23 mouse cellular contexts compared by ENCODE assay signal in genomic region chr2:49817151-49817550, GRCm38 (mm10). TPM values are rescaled to one million over a fixed set of nuclear protein-coding genes. Genes with fewer than 3 reads are reported as not detected.
DNase-seq lines count a peak whose midpoint lies in the region; ATAC-seq and TF ChIP-seq lines count a peak whose summit lies in the region.
"Had no signal": no experiment of that assay in that cellular context is flagged by ENCODE, and none has a peak within 500 bp of the region (broad histone marks: within the 10 kb centered on the region; RNA-seq: fewer than 3 reads in every experiment).

No protein-coding gene starts in this region.

- TF ChIP-seq CTCF in C2C12 (IDR thresholded peaks at IDR 0.05; ENCODE audit: control insufficient read depth, insufficient read depth, insufficient read length), result no peak
- TF ChIP-seq CTCF in CH12.LX (conservative IDR thresholded peaks at IDR 0.05 in 1 of 2, IDR thresholded peaks at IDR 0.05 in 1 of 2; ENCODE audit: low read depth in 2 of 2, low read length in 2 of 2), result no peak
- no peak for TF ChIP-seq CTCF in stomach, postnatal 0 days (IDR thresholded peaks at IDR 0.05; ENCODE audit: low read depth)

- 84% methylated on average over 3 of the region's 3 CpGs for WGBS in stomach, postnatal 0 days
- 93% methylated on average over 3 of the region's 3 CpGs for WGBS in intestine, embryonic 15.5 days

- TF ChIP-seq POLR2A in CH12.LX (IDR thresholded peaks at IDR 0.05; ENCODE audit: low read depth, low read length), result no peak

- DNase-seq in CH12.LX (ENCODE audit: extremely low read depth), result no peak
- no peak for DNase-seq in stomach, postnatal 0 days (ENCODE audit: low spot score)
- DNase-seq in thymus, postnatal 14 days, result peak; percentile 49
- DNase-seq in Muller cell, postnatal 12 days (ENCODE audit: inconsistent ontology term), result no peak
- no peak for DNase-seq in lung, postnatal 36 days
- no peak for DNase-seq in kidney, postnatal 25 days
- DNase-seq: adrenal gland, adult 2 months; adrenal gland, postnatal 25 days; cerebellum, adult 18-20 months; cerebellum, postnatal 10 days; embryo, embryonic 11 days; gastrocnemius, postnatal 10 days; heart, adult 2 months had no signal

- no peak overlapping the region for H3ac ChIP-seq in C2C12 (ENCODE audit: control insufficient read depth, insufficient read length, low read depth)

- TF ChIP-seq EP300 in CH12.LX (IDR thresholded peaks at IDR 0.05; ENCODE audit: low read length), result no peak
- TF ChIP-seq EP300 in stomach, postnatal 0 days (optimal IDR thresholded peaks at IDR 0.05), result no peak

- dilution Hi-C loops in CH12.LX (cut with MboI; ENCODE audit: extremely low pct_ligation_motif_present, extremely low pct_unique_long_range_greater_than_20kb, low sequenced_read_pairs), result no loop called here

- H3K4me3 ChIP-seq in C2C12 (ENCODE audit: insufficient read depth, poor library complexity, severe bottlenecking), result no peak overlapping the region
- no peak overlapping the region for H3K4me3 ChIP-seq in CH12.LX (replicated peaks in 1 of 3; ENCODE audit: low read depth in 2 of 3, low read length in 2 of 3, poor library complexity in 1 of 3)
- H3K4me3 ChIP-seq in stomach, postnatal 0 days (ENCODE audit: low read depth, low read length), result no peak overlapping the region
- no peak overlapping the region for H3K4me3 ChIP-seq in intestine, embryonic 15.5 days (replicated peaks)
- H3K4me3 ChIP-seq: embryonic facial prominence, embryonic 12.5 days; forebrain, embryonic 12.5 days; heart, adult 2 months; heart, embryonic 12.5 days; hindbrain, embryonic 10.5 days had no signal

- no peak for TF ChIP-seq RAD21 in CH12.LX (IDR thresholded peaks at IDR 0.05; ENCODE audit: low read depth, low read length)

- in situ Hi-C loops in CH12.LX (cut with MboI; ENCODE audit: low pct_ligation_motif_present, low pct_unique_long_range_greater_than_20kb, low sequenced_read_pairs), result no loop called here

- no peak overlapping the region for H3K27ac ChIP-seq in CH12.LX (ENCODE audit: insufficient read depth, low read depth)
- peak overlapping the region; percentile 64 for H3K27ac ChIP-seq in stomach, postnatal 0 days (replicated peaks)
- H3K27ac ChIP-seq in intestine, embryonic 15.5 days, result no peak overlapping the region
- H3K27ac ChIP-seq: embryonic facial prominence, embryonic 12.5 days; forebrain, embryonic 12.5 days; heart, adult 2 months; hindbrain, embryonic 10.5 days; hindbrain, embryonic 14.5 days had no signal

- H3K79me2 ChIP-seq in C2C12 (ENCODE audit: control insufficient read depth, insufficient read depth) (no peaks in the 10 kb centered on the region), CH12.LX (replicated peaks; ENCODE audit: control insufficient read depth, extremely low read depth, insufficient read depth, poor library complexity, severe bottlenecking) (no peaks in the 10 kb centered on the region)

- ATAC-seq in stomach, postnatal 0 days (ENCODE audit: low FRiP score, low TSS enrichment), result no peak
- ATAC-seq in intestine, embryonic 15.5 days, result no peak
- ATAC-seq: forebrain, embryonic 16.5 days had no signal

- no peaks in the 10 kb centered on the region for H3K4me1 ChIP-seq in CH12.LX (ENCODE audit: control insufficient read depth in 1 of 2, insufficient read depth in 2 of 2)
- H3K4me1 ChIP-seq in stomach, postnatal 0 days (replicated peaks; ENCODE audit: control insufficient read depth, insufficient read depth), result peaks cover 5% of the 10 kb centered on the region; the same call in 1 of the 2 replicates
- H3K4me1 ChIP-seq in intestine, embryonic 15.5 days (replicated peaks), result peaks cover 4% of the 10 kb centered on the region; the same call in 1 of the 2 replicates
- H3K4me1 ChIP-seq: hindbrain, embryonic 10.5 days had no signal

- no peaks in the 10 kb centered on the region for H3K9me3 ChIP-seq in CH12.LX (replicated peaks; ENCODE audit: low read length)
- H3K9me3 ChIP-seq in stomach, postnatal 0 days (ENCODE audit: control insufficient read depth, low read length), result no peaks in the 10 kb centered on the region
- no peaks in the 10 kb centered on the region for H3K9me3 ChIP-seq in intestine, embryonic 15.5 days
- H3K9me3 ChIP-seq: embryonic facial prominence, embryonic 12.5 days; forebrain, embryonic 12.5 days; heart, embryonic 12.5 days; hindbrain, embryonic 10.5 days had no signal

- H3K9ac ChIP-seq in CH12.LX (ENCODE audit: insufficient read depth, low read depth), result no peak overlapping the region
- H3K9ac ChIP-seq in stomach, postnatal 0 days (ENCODE audit: low read length), result no peak overlapping the region
- H3K9ac ChIP-seq in intestine, embryonic 15.5 days, result no peak overlapping the region
- H3K9ac ChIP-seq: embryonic facial prominence, embryonic 12.5 days; forebrain, embryonic 12.5 days; heart, embryonic 12.5 days; hindbrain, embryonic 14.5 days had no signal

- H3K36me3 ChIP-seq in C2C12 (ENCODE audit: control insufficient read depth, insufficient read depth) (no peaks in the 10 kb centered on the region), CH12.LX (replicated peaks in 1 of 2; ENCODE audit: control insufficient read depth in 1 of 2, insufficient read depth in 1 of 2, low read length in 1 of 2) (no peaks in the 10 kb centered on the region)
- H3K36me3 ChIP-seq in stomach, postnatal 0 days (ENCODE audit: control insufficient read depth, insufficient read depth, low read length), result no peaks in the 10 kb centered on the region
- no peaks in the 10 kb centered on the region for H3K36me3 ChIP-seq in intestine, embryonic 15.5 days
- H3K36me3 ChIP-seq: embryonic facial prominence, embryonic 12.5 days; forebrain, embryonic 12.5 days; heart, embryonic 12.5 days; hindbrain, embryonic 10.5 days had no signal

- H3K4me2 ChIP-seq in CH12.LX (ENCODE audit: insufficient read depth, low read depth, poor library complexity, severe bottlenecking), result no peak overlapping the region
- no peak overlapping the region for H3K4me2 ChIP-seq in stomach, postnatal 0 days (replicated peaks; ENCODE audit: low read depth)
- H3K4me2 ChIP-seq in intestine, embryonic 15.5 days (replicated peaks), result no peak overlapping the region
- H3K4me2 ChIP-seq: embryonic facial prominence, embryonic 12.5 days; forebrain, embryonic 12.5 days; heart, embryonic 12.5 days; hindbrain, embryonic 14.5 days had no signal

- H3K79me3 ChIP-seq in C2C12 (ENCODE audit: low read depth), result no peaks in the 10 kb centered on the region

- H3K27me3 ChIP-seq in C2C12 (ENCODE audit: control insufficient read depth, insufficient read depth, insufficient read length) (no peaks in the 10 kb centered on the region), CH12.LX (replicated peaks) (no peaks in the 10 kb centered on the region)
- H3K27me3 ChIP-seq in stomach, postnatal 0 days (ENCODE audit: control insufficient read depth, insufficient read depth, low read length), result no peaks in the 10 kb centered on the region
- H3K27me3 ChIP-seq in intestine, embryonic 15.5 days (replicated peaks), result no peaks in the 10 kb centered on the region
- H3K27me3 ChIP-seq: embryonic facial prominence, embryonic 12.5 days; forebrain, embryonic 12.5 days had no signal

TF ChIP-seq in C2C12, 6 proteins besides CTCF, POLR2A, EP300 and RAD21:
- TF ChIP-seq MYOG (IDR thresholded peaks at IDR 0.05; ENCODE audit: control insufficient read depth, extremely low read depth, insufficient read length), result no peak
- peak; percentile 5 for TF ChIP-seq MYOD1 (IDR thresholded peaks at IDR 0.05; ENCODE audit: control insufficient read depth, insufficient read length, low read depth)
- no peak for TF ChIP-seq FOSL1 (IDR thresholded peaks at IDR 0.05; ENCODE audit: insufficient read depth, low read length, poor library complexity, severe bottlenecking)
- no peak for TF ChIP-seq USF1 (IDR thresholded peaks at IDR 0.05; ENCODE audit: low read depth)
- TF ChIP-seq MAX (IDR thresholded peaks at IDR 0.05), result no peak
- no peak for TF ChIP-seq CEBPB (IDR thresholded peaks at IDR 0.05; ENCODE audit: low read depth)

TF ChIP-seq in CH12.LX, 34 proteins besides CTCF, POLR2A, EP300 and RAD21:
- TF ChIP-seq ZNF384 (IDR thresholded peaks at IDR 0.05; ENCODE audit: low read depth, low read length), result peak; percentile 20; the same call in 1 of the 2 replicates
- TF ChIP-seq NELFE (IDR thresholded peaks at IDR 0.05; ENCODE audit: low read depth, low read length), result no peak
- TF ChIP-seq NRF1 (IDR thresholded peaks at IDR 0.05; ENCODE audit: low read depth, low read length), result no peak
- no peak for TF ChIP-seq SIN3A (IDR thresholded peaks at IDR 0.05; ENCODE audit: low read length)
- TF ChIP-seq JUN (IDR thresholded peaks at IDR 0.05; ENCODE audit: insufficient read depth, low read depth, low read length), result no peak
- TF ChIP-seq USF1 (IDR thresholded peaks at IDR 0.05; ENCODE audit: low read depth, low read length), result no peak

RNA-seq across cellular contexts. Expression of gene Lypd6b, which starts 29.7 kb away (rescaled TPM):
- polyA plus RNA-seq in C2C12 (2012; fragmentation: generic; extraction: Trizol) (0.02 TPM), CH12.LX (2012; ENCODE audit: insufficient read length, low read depth) (not detected in 2 replicates)
- total RNA-seq in CH12.LX (2012; rRNA removed) (0.50 and 1.4 TPM in 2 replicates), CH12.LX (2014; rRNA removed) (0.09 and 0.15 TPM in 2 replicates)
- polyA plus RNA-seq in stomach, postnatal 0 days (2015; fragmentation: Nextera tagmentation; extraction: Ambion mirVana), result 31.2 and 31.8 TPM in 2 replicates
- polyA plus RNA-seq in intestine, embryonic 15.5 days (2015; fragmentation: Nextera tagmentation; extraction: Ambion mirVana), result 2.0 and 2.8 TPM in 2 replicates
- total RNA-seq: gastrocnemius, postnatal 4 days; heart, postnatal 25 days had no signal
